17 mouse cellular contexts compared by ENCODE assay signal in the genomic region with DNA sequence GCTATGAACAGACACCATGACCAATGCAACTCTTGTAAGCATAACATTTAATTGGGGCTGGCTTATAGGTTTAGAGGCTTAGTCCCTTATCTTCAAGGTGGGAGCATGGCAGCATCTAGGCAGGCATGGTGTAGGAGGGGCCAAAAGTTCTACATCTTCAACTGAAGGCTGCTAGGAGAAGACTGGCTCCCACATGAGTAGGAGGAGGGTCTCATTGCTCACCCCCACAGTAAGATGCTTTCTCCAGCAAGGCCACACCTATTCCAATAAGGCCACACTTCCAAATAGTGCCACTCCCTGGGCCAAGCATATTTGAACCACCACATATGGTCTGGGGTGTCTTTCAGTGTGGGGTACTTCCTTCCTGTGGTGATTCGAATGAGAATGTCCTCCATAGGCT.
"Had no signal": no experiment of that assay in that cellular context is flagged by ENCODE, and none has a peak within 500 bp of the region (broad histone marks: within the 10 kb centered on the region; RNA-seq: fewer than 3 reads in every experiment).

No protein-coding gene starts in this region.

- H3K4me2 ChIP-seq: lung, embryonic 15.5 days; midbrain, embryonic 11.5 days; midbrain, embryonic 13.5 days; neural tube, embryonic 12.5 days; stomach, embryonic 15.5 days had no signal

- H3K4me3 ChIP-seq: lung, embryonic 15.5 days; megakaryocyte, embryonic 14.5 days; midbrain, embryonic 13.5 days; midbrain, embryonic 15.5 days; neural tube, embryonic 12.5 days; stomach, embryonic 15.5 days had no signal

- H3K27me3 ChIP-seq: lung, embryonic 15.5 days; midbrain, embryonic 15.5 days; stomach, embryonic 15.5 days had no signal

- H3K36me3 ChIP-seq: lung, embryonic 15.5 days; midbrain, embryonic 13.5 days; midbrain, embryonic 15.5 days; neural tube, embryonic 12.5 days; stomach, embryonic 15.5 days had no signal

- H3K9me3 ChIP-seq: lung, embryonic 15.5 days; midbrain, embryonic 15.5 days; stomach, embryonic 15.5 days had no signal

- H3K27ac ChIP-seq: lung, embryonic 15.5 days; macrophage; midbrain, embryonic 13.5 days; neural tube, embryonic 12.5 days; stomach, embryonic 15.5 days; stomach, postnatal 0 days had no signal

- H3K9ac ChIP-seq: lung, embryonic 15.5 days; midbrain, embryonic 13.5 days; midbrain, embryonic 15.5 days; neural tube, embryonic 12.5 days; stomach, embryonic 15.5 days had no signal

- ATAC-seq: lung, postnatal 0 days; midbrain, embryonic 13.5 days; midbrain, embryonic 15.5 days had no signal

- DNase-seq: lung, adult 2 months; lung, postnatal 14 days; lung, postnatal 36 days; right cerebral cortex, postnatal 14 days; thymus, adult 2 months; thymus, postnatal 25 days; thymus, postnatal 4 days had no signal
